Mouse (Mus musculus): ENCODE data around the gene B9d1. TPM values are rescaled to one million over a fixed set of nuclear protein-coding genes. Genes with fewer than 3 reads are reported as not detected.

Gene B9d1
- polyA plus RNA-seq, 1 experiment from 2014 or later, result 13.3 TPM

- peak overlapping the region; percentile 37; the same call in 1 of the 2 replicates for H3K27ac ChIP-seq (ENCODE audit: low read depth, low read length)
- no peak for ATAC-seq (replicated peaks; ENCODE audit: insufficient number of reproducible peaks, low FRiP score, low TSS enrichment)
- H3K4me3 ChIP-seq (ENCODE audit: low read depth, low read length), result no peak overlapping the region
- H3K36me3 ChIP-seq (ENCODE audit: control insufficient read depth, insufficient read depth, low read length), result 0 out of 2 replicates have a peak, but pooled peaks cover 4% of the 10 kb centered on the region
- peaks cover 13% of the 10 kb centered on the region for H3K4me1 ChIP-seq (ENCODE audit: control insufficient read depth, insufficient read depth, low read length)
- no peaks in the 10 kb centered on the region for H3K27me3 ChIP-seq (ENCODE audit: control insufficient read depth, insufficient read depth, low read length)
- WGBS (ENCODE audit: insufficient replicate concordance), result 88% methylated on average over 3 of the region's 3 CpGs
- no peak overlapping the region for H3K4me2 ChIP-seq
- no peak overlapping the region for H3K9ac ChIP-seq (ENCODE audit: low read depth, low read length)
- no peaks in the 10 kb centered on the region for H3K9me3 ChIP-seq (replicated peaks; ENCODE audit: control insufficient read depth, low read length)
These were observed 14.7 kb downstream of the B9d1 start for GRCm38 (mm10) chr11:61519484-61520107.

DNA sequence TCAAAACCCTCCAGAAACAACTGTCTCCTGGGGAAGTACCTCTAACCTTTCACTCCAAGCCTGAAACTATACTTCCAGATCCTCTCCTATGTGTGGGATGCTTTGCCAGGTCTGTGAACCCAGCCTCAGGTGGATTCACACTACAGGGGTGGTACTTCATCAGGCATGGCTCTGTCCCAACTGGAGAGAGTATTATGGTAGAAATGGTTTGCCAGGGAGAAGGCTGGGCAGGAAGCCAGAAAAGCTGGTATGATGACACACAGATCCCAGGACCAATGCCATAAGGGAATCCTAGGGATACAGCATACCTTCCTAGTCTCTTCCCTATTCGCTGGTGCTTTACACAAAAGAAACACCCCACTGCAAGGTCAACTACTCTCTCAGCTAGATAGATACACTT is 21.9 kb downstream of the B9d1 start:
- WGBS (ENCODE audit: insufficient replicate concordance), result 73% methylated on average over 1 of the region's 1 CpGs
- no peaks in the 10 kb centered on the region; the same call in 1 of the 2 replicates for H3K36me3 ChIP-seq (ENCODE audit: control insufficient read depth, insufficient read depth, low read length)

DNA sequence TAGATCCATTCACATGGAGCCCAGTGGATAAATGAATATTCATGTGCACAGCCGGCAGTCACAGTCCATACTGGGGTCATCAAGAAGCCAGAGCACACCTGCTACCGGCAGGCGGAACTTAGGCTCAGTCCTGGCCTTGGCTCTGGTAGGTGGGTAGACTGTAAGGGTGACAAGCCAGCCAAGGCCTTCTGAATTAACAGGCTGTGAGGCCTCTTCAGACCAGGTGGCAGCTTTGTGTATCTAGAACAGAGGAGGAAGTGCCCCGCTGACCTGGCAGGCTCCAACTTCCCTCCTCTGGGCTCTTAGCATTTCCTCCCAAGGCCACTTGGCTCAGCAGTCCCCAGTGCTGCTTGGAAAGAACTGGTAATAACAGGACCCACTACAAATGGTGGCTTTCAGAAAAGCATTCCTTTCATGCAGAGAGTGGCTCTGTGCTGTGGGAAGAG is 24.3 kb downstream of the B9d1 start:
- Histone ChIP-seq H3K4me3 (ENCODE audit: low read depth, low read length) (no peak overlapping the region), H3K4me1 (ENCODE audit: control insufficient read depth, insufficient read depth, low read length) (no peaks in the 10 kb centered on the region), H3K9me3 (replicated peaks; ENCODE audit: control insufficient read depth, low read length) (no peaks in the 10 kb centered on the region), H3K9ac (ENCODE audit: low read depth, low read length) (no peak overlapping the region), H3K27ac (ENCODE audit: low read depth, low read length) (no peak overlapping the region), H3K36me3 (ENCODE audit: control insufficient read depth, insufficient read depth, low read length) (no peaks in the 10 kb centered on the region; the same call in 1 of the 2 replicates), H3K27me3 (ENCODE audit: control insufficient read depth, insufficient read depth, low read length) (no peaks in the 10 kb centered on the region), H3K4me2 (no peak overlapping the region)
- WGBS (ENCODE audit: insufficient replicate concordance), result 56% methylated on average over 4 of the region's 4 CpGs
- no peak for ATAC-seq (replicated peaks; ENCODE audit: insufficient number of reproducible peaks, low FRiP score, low TSS enrichment)

More for the DNA sequence above, 21.9 kb downstream of the B9d1 start:
- no peak for ATAC-seq (replicated peaks; ENCODE audit: insufficient number of reproducible peaks, low FRiP score, low TSS enrichment)
- no peak overlapping the region for H3K4me2 ChIP-seq
- no peak overlapping the region for H3K27ac ChIP-seq (ENCODE audit: low read depth, low read length)
- H3K4me1 ChIP-seq (ENCODE audit: control insufficient read depth, insufficient read depth, low read length), result no peaks in the 10 kb centered on the region
- no peaks in the 10 kb centered on the region for H3K27me3 ChIP-seq (ENCODE audit: control insufficient read depth, insufficient read depth, low read length)
- no peak overlapping the region for H3K9ac ChIP-seq (ENCODE audit: low read depth, low read length)
- no peaks in the 10 kb centered on the region for H3K9me3 ChIP-seq (replicated peaks; ENCODE audit: control insufficient read depth, low read length)
- no peak overlapping the region for H3K4me3 ChIP-seq (ENCODE audit: low read depth, low read length)

DNA sequence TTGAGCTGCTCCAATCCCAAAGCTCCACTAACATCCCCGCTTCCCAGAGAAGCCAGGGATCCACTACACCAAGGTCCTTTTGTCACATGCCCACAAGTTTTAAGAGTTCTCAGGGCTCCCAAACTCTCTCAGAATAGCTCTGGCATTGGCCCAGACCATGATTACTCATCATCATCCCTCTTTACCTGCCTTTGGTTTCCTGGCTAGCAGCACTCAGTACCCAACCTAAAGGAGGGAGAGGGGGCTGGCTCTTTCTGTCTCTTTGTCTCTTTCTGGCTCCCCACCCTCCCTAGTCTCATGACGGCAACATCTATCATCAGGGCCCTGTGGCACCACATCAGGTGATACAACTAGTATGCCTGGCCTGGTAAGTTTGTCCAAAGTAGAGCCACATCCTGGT is 27.9 kb downstream of the B9d1 start:
- no peak overlapping the region for H3K9ac ChIP-seq (ENCODE audit: low read depth, low read length)
- 0 out of 2 replicates have a peak, but pooled peaks cover 6% of the 10 kb centered on the region for H3K4me1 ChIP-seq (ENCODE audit: control insufficient read depth, insufficient read depth, low read length)
- H3K4me2 ChIP-seq, result no peak overlapping the region
- no peaks in the 10 kb centered on the region; the same call in 1 of the 2 replicates for H3K36me3 ChIP-seq (ENCODE audit: control insufficient read depth, insufficient read depth, low read length)
- ATAC-seq (replicated peaks; ENCODE audit: insufficient number of reproducible peaks, low FRiP score, low TSS enrichment), result no peak
- H3K9me3 ChIP-seq (replicated peaks; ENCODE audit: control insufficient read depth, low read length), result no peaks in the 10 kb centered on the region
- H3K27ac ChIP-seq (ENCODE audit: low read depth, low read length), result no peak overlapping the region
- H3K27me3 ChIP-seq (ENCODE audit: control insufficient read depth, insufficient read depth, low read length), result no peaks in the 10 kb centered on the region
- no peak overlapping the region for H3K4me3 ChIP-seq (ENCODE audit: low read depth, low read length)
- WGBS (ENCODE audit: insufficient replicate concordance), result 84% methylated on average over 2 of the region's 2 CpGs

- Histone ChIP-seq H3K4me3 (ENCODE audit: low read depth, low read length) (no peak overlapping the region), H3K9me3 (replicated peaks; ENCODE audit: control insufficient read depth, low read length) (no peaks in the 10 kb centered on the region), H3K4me1 (ENCODE audit: control insufficient read depth, insufficient read depth, low read length) (0 out of 2 replicates have a peak, but pooled peaks cover 6% of the 10 kb centered on the region), H3K36me3 (ENCODE audit: control insufficient read depth, insufficient read depth, low read length) (no peaks in the 10 kb centered on the region; the same call in 1 of the 2 replicates), H3K9ac (ENCODE audit: low read depth, low read length) (no peak overlapping the region), H3K27me3 (ENCODE audit: control insufficient read depth, insufficient read depth, low read length) (no peaks in the 10 kb centered on the region), H3K4me2 (no peak overlapping the region), H3K27ac (ENCODE audit: low read depth, low read length) (no peak overlapping the region)
- no peak for ATAC-seq (replicated peaks; ENCODE audit: insufficient number of reproducible peaks, low FRiP score, low TSS enrichment)
- 65% methylated on average over 5 of the region's 5 CpGs for WGBS (ENCODE audit: insufficient replicate concordance)
These were observed 28.6 kb downstream of the B9d1 start for GRCm38 (mm10) chr11:61533571-61533970.

- Histone ChIP-seq H3K27ac (ENCODE audit: low read depth, low read length) (no peak overlapping the region), H3K4me3 (ENCODE audit: low read depth, low read length) (no peak overlapping the region), H3K9ac (ENCODE audit: low read depth, low read length) (no peak overlapping the region), H3K4me1 (ENCODE audit: control insufficient read depth, insufficient read depth, low read length) (0 out of 2 replicates have a peak, but pooled peaks cover 6% of the 10 kb centered on the region), H3K27me3 (ENCODE audit: control insufficient read depth, insufficient read depth, low read length) (no peaks in the 10 kb centered on the region), H3K36me3 (ENCODE audit: control insufficient read depth, insufficient read depth, low read length) (peaks cover 4% of the 10 kb centered on the region; the same call in 1 of the 2 replicates), H3K9me3 (replicated peaks; ENCODE audit: control insufficient read depth, low read length) (no peaks in the 10 kb centered on the region), H3K4me2 (no peak overlapping the region)
- 67% methylated on average over 1 of the region's 1 CpGs for WGBS (ENCODE audit: insufficient replicate concordance)
- ATAC-seq (replicated peaks; ENCODE audit: insufficient number of reproducible peaks, low FRiP score, low TSS enrichment), result no peak
These were observed 30.6 kb downstream of the B9d1 start for GRCm38 (mm10) chr11:61535530-61535929.

DNA sequence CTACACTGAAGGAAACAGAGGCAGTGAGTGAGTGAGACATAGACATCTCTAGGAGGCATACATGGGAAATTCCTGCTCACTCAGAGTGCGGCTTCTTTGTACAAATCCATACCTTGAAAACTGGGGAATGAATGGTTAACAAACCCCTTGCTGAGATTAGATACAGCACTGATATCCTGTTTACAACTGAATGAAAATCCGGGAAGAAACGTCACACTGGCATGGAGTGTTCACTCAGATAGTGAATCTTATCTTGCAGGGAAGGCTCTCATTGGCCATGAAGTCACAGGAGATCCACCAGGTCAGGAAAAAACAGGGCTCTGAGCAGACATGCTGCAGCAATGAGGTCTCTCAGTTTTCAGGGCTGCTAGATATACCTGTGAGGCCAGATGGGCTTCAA is 32.0 kb downstream of the B9d1 start:
- Histone ChIP-seq H3K27ac (ENCODE audit: low read depth, low read length) (no peak overlapping the region), H3K4me2 (no peak overlapping the region), H3K4me1 (ENCODE audit: control insufficient read depth, insufficient read depth, low read length) (peaks cover 8% of the 10 kb centered on the region; the same call in 1 of the 2 replicates), H3K9me3 (replicated peaks; ENCODE audit: control insufficient read depth, low read length) (no peaks in the 10 kb centered on the region), H3K36me3 (ENCODE audit: control insufficient read depth, insufficient read depth, low read length) (peaks cover 4% of the 10 kb centered on the region; the same call in 1 of the 2 replicates), H3K27me3 (ENCODE audit: control insufficient read depth, insufficient read depth, low read length) (no peaks in the 10 kb centered on the region), H3K4me3 (ENCODE audit: low read depth, low read length) (no peak overlapping the region), H3K9ac (ENCODE audit: low read depth, low read length) (no peak overlapping the region)
- 40% methylated on average over 3 of the region's 3 CpGs for WGBS (ENCODE audit: insufficient replicate concordance)
- no peak for ATAC-seq (replicated peaks; ENCODE audit: insufficient number of reproducible peaks, low FRiP score, low TSS enrichment)

DNA sequence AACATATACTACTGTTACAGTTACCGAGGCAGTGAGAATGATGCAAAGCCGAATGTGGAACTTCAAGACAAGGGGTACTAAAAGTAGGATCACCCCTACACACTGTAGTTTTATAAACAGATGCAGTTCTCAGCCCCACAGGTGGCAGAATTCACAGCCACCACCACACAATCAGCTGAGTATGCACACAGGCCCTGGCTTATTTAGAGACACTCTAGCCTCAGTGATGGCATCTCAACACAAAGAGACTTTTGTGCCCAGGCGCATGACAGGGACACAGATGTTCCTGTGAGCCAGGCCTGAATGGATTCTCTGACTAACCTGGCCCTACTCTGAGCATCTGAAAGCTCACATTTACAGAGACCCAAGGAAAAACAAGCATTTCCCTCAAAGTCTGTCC is 32.4 kb downstream of the B9d1 start:
- Histone ChIP-seq H3K36me3 (ENCODE audit: control insufficient read depth, insufficient read depth, low read length) (peaks cover 4% of the 10 kb centered on the region; the same call in 1 of the 2 replicates), H3K9ac (ENCODE audit: low read depth, low read length) (no peak overlapping the region), H3K27me3 (ENCODE audit: control insufficient read depth, insufficient read depth, low read length) (no peaks in the 10 kb centered on the region), H3K27ac (ENCODE audit: low read depth, low read length) (no peak overlapping the region), H3K4me3 (ENCODE audit: low read depth, low read length) (no peak overlapping the region), H3K4me1 (ENCODE audit: control insufficient read depth, insufficient read depth, low read length) (peaks cover 8% of the 10 kb centered on the region; the same call in 1 of the 2 replicates), H3K4me2 (no peak overlapping the region), H3K9me3 (replicated peaks; ENCODE audit: control insufficient read depth, low read length) (no peaks in the 10 kb centered on the region)
- WGBS (ENCODE audit: insufficient replicate concordance), result 73% methylated on average over 3 of the region's 3 CpGs
- ATAC-seq (replicated peaks; ENCODE audit: insufficient number of reproducible peaks, low FRiP score, low TSS enrichment), result no peak

- no peak for ATAC-seq (replicated peaks; ENCODE audit: insufficient number of reproducible peaks, low FRiP score, low TSS enrichment)
- 86% methylated on average over 7 of the region's 7 CpGs for WGBS (ENCODE audit: insufficient replicate concordance)
- Histone ChIP-seq H3K4me3 (ENCODE audit: low read depth, low read length) (no peak overlapping the region), H3K27ac (ENCODE audit: low read depth, low read length) (no peak overlapping the region), H3K9me3 (replicated peaks; ENCODE audit: control insufficient read depth, low read length) (no peaks in the 10 kb centered on the region), H3K4me1 (ENCODE audit: control insufficient read depth, insufficient read depth, low read length) (peaks cover 11% of the 10 kb centered on the region; the same call in 1 of the 2 replicates), H3K4me2 (no peak overlapping the region), H3K36me3 (ENCODE audit: control insufficient read depth, insufficient read depth, low read length) (peaks cover 4% of the 10 kb centered on the region; the same call in 1 of the 2 replicates), H3K27me3 (ENCODE audit: control insufficient read depth, insufficient read depth, low read length) (no peaks in the 10 kb centered on the region), H3K9ac (ENCODE audit: low read depth, low read length) (no peak overlapping the region)
These were observed 35.7 kb downstream of the B9d1 start for GRCm38 (mm10) chr11:61540642-61541041.

Measured in heart, embryonic 11.5 days (tissue).